In the genomic region with DNA sequence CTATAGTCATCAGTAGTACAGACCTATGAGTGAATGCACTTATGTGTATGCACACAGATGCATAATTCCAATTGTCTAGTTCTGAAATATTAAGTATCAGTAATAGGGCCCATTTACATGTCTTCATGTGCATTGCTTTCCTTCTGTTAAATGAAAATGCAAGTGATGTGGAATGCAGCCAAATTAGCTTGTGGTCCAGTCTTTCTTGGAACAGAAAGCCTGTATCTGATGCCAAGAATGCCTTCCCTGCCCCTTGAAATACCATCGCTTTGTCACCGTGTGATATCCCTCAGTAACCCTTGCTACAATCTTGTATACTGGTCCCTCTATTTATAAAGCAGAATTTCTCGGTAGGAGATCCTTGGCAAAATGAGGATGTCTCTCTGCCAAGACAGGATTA, we compare ENCODE assay signal across 24 mouse cellular contexts.
DNase-seq lines count a peak whose midpoint lies in the region; ATAC-seq and TF ChIP-seq lines count a peak whose summit lies in the region.
"Had no signal": no experiment of that assay in that cellular context is flagged by ENCODE, and none has a peak within 500 bp of the region (broad histone marks: within the 10 kb centered on the region; RNA-seq: fewer than 3 reads in every experiment).

No protein-coding gene starts in this region.

- ATAC-seq in heart, postnatal 0 days (ENCODE audit: insufficient read depth, low read depth) = no peak
- ATAC-seq in lung, embryonic 14.5 days (ENCODE audit: insufficient read depth) = no peak
- no peak for ATAC-seq in Patski
- ATAC-seq: forebrain, embryonic 16.5 days; inflammation-experienced regulatory T-cells, adult 6 months; intestine, postnatal 0 days had no signal

- no peak overlapping the region for H3K27ac ChIP-seq in heart, postnatal 0 days (ENCODE audit: low read depth)
- no peak overlapping the region for H3K27ac ChIP-seq in lung, embryonic 14.5 days (ENCODE audit: low read depth)
- H3K27ac ChIP-seq: embryonic facial prominence, embryonic 15.5 days; forebrain, embryonic 10.5 days; heart, embryonic 13.5 days; hindbrain, embryonic 10.5 days; hindbrain, embryonic 15.5 days had no signal

- in situ Hi-C loops in Patski (cut with MboI; ENCODE audit: low pct_unique_long_range_greater_than_20kb) = no loop called here

- POLR2A ChIA-PET in Patski (lab: Charles Lee) = no interaction called here

- H3K9me3 ChIP-seq in heart, postnatal 0 days (replicated peaks; ENCODE audit: control insufficient read depth, low read length) = no peaks in the 10 kb centered on the region
- H3K9me3 ChIP-seq in lung, embryonic 14.5 days (ENCODE audit: low read depth, low read length) = no peaks in the 10 kb centered on the region
- H3K9me3 ChIP-seq: embryonic facial prominence, embryonic 15.5 days; forebrain, embryonic 10.5 days; heart, embryonic 13.5 days; hindbrain, embryonic 10.5 days; hindbrain, embryonic 15.5 days had no signal

- no peak for TF ChIP-seq EP300 in heart, postnatal 0 days (IDR thresholded peaks at IDR 0.05; ENCODE audit: low read depth)

- peak; percentile 6 to 53 for DNase-seq in cerebellum, postnatal 14 days
- DNase-seq in cerebellum, postnatal 4 days (ENCODE audit: low spot score in 2 of 2) = no peak
- DNase-seq in heart, postnatal 0 days (ENCODE audit: low spot score) = peak; percentile 6
- no peak for DNase-seq in heart, adult 8-10 months (ENCODE audit: low spot score)
- DNase-seq in lung, embryonic 14.5 days = peak; percentile 67
- no peak for DNase-seq in lung, adult 18-20 months
- DNase-seq in Patski (ENCODE audit: low read depth, low spot score) = peak; percentile 39
- DNase-seq in T-cell, adult 2 months (ENCODE audit: low spot score) = no peak
- DNase-seq: adrenal gland, adult 8-10 months; adrenal gland, postnatal 36 days; cerebellum, adult 11-12 months; cerebellum, adult 9-10 months; embryo, embryonic 11 days; gastrocnemius, postnatal 14 days; kidney, adult 8-10 months had no signal

- no peaks in the 10 kb centered on the region for H3K4me1 ChIP-seq in heart, postnatal 0 days (ENCODE audit: control insufficient read depth, insufficient read depth)
- H3K4me1 ChIP-seq in lung, embryonic 14.5 days (ENCODE audit: insufficient read depth) = no peaks in the 10 kb centered on the region
- H3K4me1 ChIP-seq: embryonic facial prominence, embryonic 15.5 days; forebrain, embryonic 10.5 days; heart, embryonic 13.5 days; hindbrain, embryonic 10.5 days; hindbrain, embryonic 15.5 days had no signal

- CTCF ChIA-PET in Patski (lab: Charles Lee) = interaction anchor here (0.9 kb wide), 1 partner anchor 20 kb away, joined by 3 read pairs; no protein-coding TSS in a partner anchor

- H3K4me2 ChIP-seq in heart, postnatal 0 days (ENCODE audit: low read depth, low read length) = no peak overlapping the region
- no peak overlapping the region for H3K4me2 ChIP-seq in lung, embryonic 14.5 days
- H3K4me2 ChIP-seq: embryonic facial prominence, embryonic 15.5 days; heart, embryonic 13.5 days; hindbrain, embryonic 15.5 days had no signal

- no peak overlapping the region for H3K9ac ChIP-seq in heart, postnatal 0 days (replicated peaks; ENCODE audit: low read depth, low read length)
- H3K9ac ChIP-seq in lung, embryonic 14.5 days = no peak overlapping the region
- H3K9ac ChIP-seq: embryonic facial prominence, embryonic 15.5 days; heart, embryonic 13.5 days; hindbrain, embryonic 15.5 days had no signal

- TF ChIP-seq CTCF in heart, postnatal 0 days (IDR thresholded peaks at IDR 0.05; ENCODE audit: low read depth) = no peak
- TF ChIP-seq CTCF in lung, embryonic 14.5 days (IDR thresholded peaks at IDR 0.05; ENCODE audit: low read depth) = no peak
- TF ChIP-seq CTCF in Patski (IDR thresholded peaks at IDR 0.05) = no peak

- no peak overlapping the region for H3K4me3 ChIP-seq in heart, postnatal 0 days (ENCODE audit: low read depth, low read length)
- H3K4me3 ChIP-seq in lung, embryonic 14.5 days (ENCODE audit: low read depth, low read length) = no peak overlapping the region
- H3K4me3 ChIP-seq: embryonic facial prominence, embryonic 15.5 days; erythroblast, embryonic 14.5 days; forebrain, embryonic 10.5 days; heart, embryonic 13.5 days; hindbrain, embryonic 10.5 days; hindbrain, embryonic 15.5 days had no signal

- H3K36me3 ChIP-seq in heart, postnatal 0 days (replicated peaks; ENCODE audit: control insufficient read depth, insufficient read depth, low read length) = no peaks in the 10 kb centered on the region
- H3K36me3 ChIP-seq in lung, embryonic 14.5 days (ENCODE audit: insufficient read depth) = no peaks in the 10 kb centered on the region
- H3K36me3 ChIP-seq: embryonic facial prominence, embryonic 15.5 days; forebrain, embryonic 10.5 days; heart, embryonic 13.5 days; hindbrain, embryonic 10.5 days; hindbrain, embryonic 15.5 days had no signal

- H3K27me3 ChIP-seq in heart, postnatal 0 days (ENCODE audit: control insufficient read depth, insufficient read depth, low read length) = no peaks in the 10 kb centered on the region
- no peaks in the 10 kb centered on the region for H3K27me3 ChIP-seq in lung, embryonic 14.5 days (ENCODE audit: insufficient read depth, low read length)
- no peaks in the 10 kb centered on the region for H3K27me3 ChIP-seq in Patski
- H3K27me3 ChIP-seq: embryonic facial prominence, embryonic 15.5 days; heart, embryonic 13.5 days; hindbrain, embryonic 15.5 days had no signal

- WGBS in heart, postnatal 0 days = 19% methylated on average over 3 of the region's 3 CpGs
- 69% methylated on average over 3 of the region's 3 CpGs for WGBS in lung, embryonic 14.5 days

Comparison
In these comparisons a context has a peak if more than half of its experiments do, and no peak if none do; other contexts are left out.
1. DNase-seq: peak in cerebellum, postnatal 14 days (2 of 2), heart, postnatal 0 days (single experiment), lung, embryonic 14.5 days (single experiment) and Patski (single experiment); none in cerebellum, postnatal 4 days (0 of 2), heart, adult 8-10 months (single experiment), lung, adult 18-20 months (0 of 2) and T-cell, adult 2 months (single experiment).